Mouse (Mus musculus): ENCODE data around the gene Pdlim7. TPM values are rescaled to one million over a fixed set of nuclear protein-coding genes. Genes with fewer than 3 reads are reported as not detected.

Gene Pdlim7
- polyA plus RNA-seq, 1 experiment from 2014 or later = 155 TPM

GRCm38 (mm10) chr13:55525733-55526553 lies 12.5 kb upstream of the Pdlim7 start:
- 83% methylated on average over 16 of the region's 16 CpGs for WGBS

GRCm38 (mm10) chr13:55523951-55524600 lies 10.6 kb upstream of the Pdlim7 start:
- Histone ChIP-seq H3K36me3 (ENCODE audit: control insufficient read depth, insufficient read depth, low read length) (0 out of 2 replicates have a peak, but pooled peaks cover 1% of the 10 kb centered on the region), H3K4me2 (ENCODE audit: low read depth, severe bottlenecking) (no peak overlapping the region), H3K27ac (replicated peaks; ENCODE audit: low read depth, low read length) (no peak overlapping the region), H3K27me3 (ENCODE audit: control insufficient read depth, insufficient read depth, low read length) (no peaks in the 10 kb centered on the region), H3K4me3 (ENCODE audit: low read depth, low read length) (no peak overlapping the region), H3K4me1 (ENCODE audit: control insufficient read depth, insufficient read depth, low read length) (peaks cover 5% of the 10 kb centered on the region), H3K9me3 (ENCODE audit: control insufficient read depth, low read length) (no peaks in the 10 kb centered on the region), H3K9ac (ENCODE audit: low read length) (no peak overlapping the region)
- 93% methylated on average over 23 of the region's 23 CpGs for WGBS
- no peak for ATAC-seq (ENCODE audit: insufficient number of reproducible peaks, low FRiP score, low TSS enrichment, low read depth)
- DNase-seq (ENCODE audit: low spot score) = no peak

More at GRCm38 (mm10) chr13:55525733-55526553, 12.5 kb upstream of the Pdlim7 start:
- Histone ChIP-seq H3K27me3 (ENCODE audit: control insufficient read depth, insufficient read depth, low read length) (no peaks in the 10 kb centered on the region), H3K9ac (ENCODE audit: low read length) (no peak overlapping the region), H3K9me3 (ENCODE audit: control insufficient read depth, low read length) (no peaks in the 10 kb centered on the region), H3K27ac (replicated peaks; ENCODE audit: low read depth, low read length) (no peak overlapping the region), H3K36me3 (ENCODE audit: control insufficient read depth, insufficient read depth, low read length) (peaks cover 11% of the 10 kb centered on the region), H3K4me3 (ENCODE audit: low read depth, low read length) (no peak overlapping the region), H3K4me2 (ENCODE audit: low read depth, severe bottlenecking) (no peak overlapping the region), H3K4me1 (ENCODE audit: control insufficient read depth, insufficient read depth, low read length) (peaks cover 5% of the 10 kb centered on the region)
- DNase-seq (ENCODE audit: low spot score) = no peak
- ATAC-seq (ENCODE audit: insufficient number of reproducible peaks, low FRiP score, low TSS enrichment, low read depth) = no peak

DNA sequence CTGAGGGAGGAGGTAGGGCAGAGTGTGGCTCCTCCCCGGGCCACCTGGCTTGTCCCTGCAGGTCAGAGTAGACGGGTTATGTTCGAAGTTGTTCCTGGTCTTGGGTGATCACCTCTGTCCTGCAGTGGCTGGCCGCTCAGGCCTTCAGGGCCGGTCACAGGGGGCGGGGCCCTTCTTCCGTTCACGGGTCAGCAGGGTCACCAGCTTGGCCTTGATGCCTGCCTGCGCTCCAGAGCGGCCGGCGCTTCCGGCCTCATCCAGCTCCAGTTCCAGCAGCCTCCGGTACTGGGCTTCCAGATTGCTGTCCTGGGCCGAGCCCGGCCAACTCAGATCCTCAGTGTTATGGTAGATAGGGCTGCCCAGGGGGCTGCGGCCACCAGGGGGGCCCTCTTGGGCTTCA lies 9.8 kb upstream of the Pdlim7 start:
- Histone ChIP-seq H3K9ac (ENCODE audit: low read length) (no peak overlapping the region), H3K36me3 (ENCODE audit: control insufficient read depth, insufficient read depth, low read length) (no peaks in the 10 kb centered on the region), H3K4me1 (ENCODE audit: control insufficient read depth, insufficient read depth, low read length) (peaks cover 5% of the 10 kb centered on the region), H3K27ac (replicated peaks; ENCODE audit: low read depth, low read length) (no peak overlapping the region; the same call in 1 of the 2 replicates), H3K4me2 (ENCODE audit: low read depth, severe bottlenecking) (no peak overlapping the region), H3K4me3 (ENCODE audit: low read depth, low read length) (no peak overlapping the region), H3K9me3 (ENCODE audit: control insufficient read depth, low read length) (no peaks in the 10 kb centered on the region), H3K27me3 (ENCODE audit: control insufficient read depth, insufficient read depth, low read length) (no peaks in the 10 kb centered on the region)
- no peak for DNase-seq (ENCODE audit: low spot score)
- 58% methylated on average over 17 of the region's 17 CpGs for WGBS
- ATAC-seq (ENCODE audit: insufficient number of reproducible peaks, low FRiP score, low TSS enrichment, low read depth) = no peak

DNA sequence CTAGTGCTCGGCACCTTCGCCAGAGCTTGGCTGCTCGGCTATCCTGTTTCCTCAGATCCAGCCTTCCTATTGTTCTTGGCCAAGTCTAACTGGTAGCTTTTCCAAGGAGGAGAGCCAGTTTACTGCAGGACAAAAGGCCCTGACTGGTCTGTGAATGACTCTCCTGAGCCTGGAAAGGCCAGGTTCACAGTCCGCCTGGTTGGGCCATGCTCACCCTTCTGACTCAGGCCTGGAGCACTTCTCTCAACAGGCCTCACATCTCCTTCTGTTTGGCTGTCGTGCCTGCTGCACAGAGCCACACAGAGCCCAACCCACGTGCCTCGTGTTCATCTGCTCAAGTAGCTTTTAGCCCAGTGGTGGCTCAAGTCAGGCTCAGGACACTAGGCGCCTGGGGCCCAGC lies 9.3 kb upstream of the Pdlim7 start:
- no peak overlapping the region for H3K4me3 ChIP-seq (ENCODE audit: low read depth, low read length)
- no peaks in the 10 kb centered on the region for H3K36me3 ChIP-seq (ENCODE audit: control insufficient read depth, insufficient read depth, low read length)
- H3K9ac ChIP-seq (ENCODE audit: low read length) = no peak overlapping the region
- no peak for DNase-seq (ENCODE audit: low spot score)
- H3K27me3 ChIP-seq (ENCODE audit: control insufficient read depth, insufficient read depth, low read length) = no peaks in the 10 kb centered on the region
- H3K4me2 ChIP-seq (ENCODE audit: low read depth, severe bottlenecking) = no peak overlapping the region
- ATAC-seq (ENCODE audit: insufficient number of reproducible peaks, low FRiP score, low TSS enrichment, low read depth) = no peak
- H3K27ac ChIP-seq (replicated peaks; ENCODE audit: low read depth, low read length) = no peak overlapping the region; the same call in 1 of the 2 replicates
- 77% methylated on average over 8 of the region's 8 CpGs for WGBS
- H3K9me3 ChIP-seq (ENCODE audit: control insufficient read depth, low read length) = no peaks in the 10 kb centered on the region
- peaks cover 5% of the 10 kb centered on the region for H3K4me1 ChIP-seq (ENCODE audit: control insufficient read depth, insufficient read depth, low read length)

DNA sequence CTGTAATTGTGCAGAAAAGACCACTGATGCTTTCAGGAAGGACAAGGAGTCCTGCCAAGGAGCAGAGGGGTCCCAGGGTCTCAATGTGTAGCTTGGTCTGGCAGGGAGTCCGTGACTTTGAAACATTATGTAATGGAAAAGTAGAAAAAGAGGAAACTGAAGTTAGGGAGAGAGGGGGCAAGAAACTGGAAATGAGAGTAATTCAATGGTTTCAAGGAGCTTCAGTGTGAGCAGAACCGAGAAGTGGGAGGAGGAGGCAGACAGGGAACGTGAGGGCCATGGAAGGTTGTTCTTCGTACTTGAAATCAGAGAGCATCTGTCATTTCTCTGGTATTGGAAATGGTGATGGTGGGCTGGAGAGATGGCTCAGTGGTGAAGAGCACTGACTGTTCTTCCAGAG lies 6.1 kb upstream of the Pdlim7 start:
- ATAC-seq (ENCODE audit: insufficient number of reproducible peaks, low FRiP score, low TSS enrichment, low read depth) = no peak
- Histone ChIP-seq H3K9ac (ENCODE audit: low read length) (no peak overlapping the region), H3K27me3 (ENCODE audit: control insufficient read depth, insufficient read depth, low read length) (no peaks in the 10 kb centered on the region), H3K4me3 (ENCODE audit: low read depth, low read length) (no peak overlapping the region), H3K36me3 (ENCODE audit: control insufficient read depth, insufficient read depth, low read length) (no peaks in the 10 kb centered on the region), H3K4me1 (ENCODE audit: control insufficient read depth, insufficient read depth, low read length) (peaks cover 5% of the 10 kb centered on the region), H3K4me2 (ENCODE audit: low read depth, severe bottlenecking) (no peak overlapping the region), H3K9me3 (ENCODE audit: control insufficient read depth, low read length) (no peaks in the 10 kb centered on the region), H3K27ac (replicated peaks; ENCODE audit: low read depth, low read length) (no peak overlapping the region)
- WGBS = 77% methylated on average over 4 of the region's 4 CpGs
- DNase-seq (ENCODE audit: low spot score) = no peak

DNA sequence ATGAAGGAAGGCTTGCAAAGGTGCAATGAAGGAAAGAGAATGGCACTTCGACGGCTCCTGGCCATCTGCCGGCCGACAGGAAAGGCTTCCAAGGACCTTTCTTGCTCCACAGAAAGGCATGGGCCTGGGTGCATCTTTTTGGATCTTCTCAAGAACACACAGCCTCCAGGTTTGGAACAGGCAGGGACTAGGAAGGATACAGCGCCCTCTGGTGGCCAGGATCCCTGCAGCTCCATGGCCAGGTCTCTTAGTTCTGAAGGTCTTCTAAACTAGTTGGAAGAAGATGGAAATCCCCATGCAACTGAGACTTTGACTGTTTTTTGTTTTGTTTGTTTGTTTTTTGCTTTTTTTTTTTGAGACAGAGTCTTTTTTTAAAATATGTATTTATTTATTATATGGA lies 3.5 kb upstream of the Pdlim7 start:
- H3K9me3 ChIP-seq (ENCODE audit: control insufficient read depth, low read length) = no peaks in the 10 kb centered on the region
- ATAC-seq (ENCODE audit: insufficient number of reproducible peaks, low FRiP score, low TSS enrichment, low read depth) = no peak
- DNase-seq (ENCODE audit: low spot score) = peak; percentile 95
- no peak overlapping the region for H3K4me2 ChIP-seq (ENCODE audit: low read depth, severe bottlenecking)
- H3K4me3 ChIP-seq (ENCODE audit: low read depth, low read length) = no peak overlapping the region
- no peaks in the 10 kb centered on the region for H3K27me3 ChIP-seq (ENCODE audit: control insufficient read depth, insufficient read depth, low read length)
- no peak overlapping the region for H3K27ac ChIP-seq (replicated peaks; ENCODE audit: low read depth, low read length)
- 5% methylated on average over 5 of the region's 5 CpGs for WGBS
- H3K36me3 ChIP-seq (ENCODE audit: control insufficient read depth, insufficient read depth, low read length) = no peaks in the 10 kb centered on the region
- H3K9ac ChIP-seq (ENCODE audit: low read length) = no peak overlapping the region
- peaks cover 9% of the 10 kb centered on the region for H3K4me1 ChIP-seq (ENCODE audit: control insufficient read depth, insufficient read depth, low read length)

GRCm38 (mm10) chr13:55513828-55514227 lies 352 bp upstream of the Pdlim7 start:
- Histone ChIP-seq H3K4me3 (ENCODE audit: low read depth, low read length) (no peak overlapping the region), H3K4me1 (ENCODE audit: control insufficient read depth, insufficient read depth, low read length) (peaks cover 27% of the 10 kb centered on the region), H3K36me3 (ENCODE audit: control insufficient read depth, insufficient read depth, low read length) (peaks cover 1% of the 10 kb centered on the region; the same call in 1 of the 2 replicates), H3K27ac (replicated peaks; ENCODE audit: low read depth, low read length) (no peak overlapping the region), H3K9ac (ENCODE audit: low read length) (no peak overlapping the region), H3K27me3 (ENCODE audit: control insufficient read depth, insufficient read depth, low read length) (no peaks in the 10 kb centered on the region), H3K9me3 (ENCODE audit: control insufficient read depth, low read length) (no peaks in the 10 kb centered on the region), H3K4me2 (ENCODE audit: low read depth, severe bottlenecking) (peak overlapping the region; percentile 86)
- 32% methylated on average over 9 of the region's 9 CpGs for WGBS
- DNase-seq (ENCODE audit: low spot score) = no peak
- no peak for ATAC-seq (ENCODE audit: insufficient number of reproducible peaks, low FRiP score, low TSS enrichment, low read depth)

DNA sequence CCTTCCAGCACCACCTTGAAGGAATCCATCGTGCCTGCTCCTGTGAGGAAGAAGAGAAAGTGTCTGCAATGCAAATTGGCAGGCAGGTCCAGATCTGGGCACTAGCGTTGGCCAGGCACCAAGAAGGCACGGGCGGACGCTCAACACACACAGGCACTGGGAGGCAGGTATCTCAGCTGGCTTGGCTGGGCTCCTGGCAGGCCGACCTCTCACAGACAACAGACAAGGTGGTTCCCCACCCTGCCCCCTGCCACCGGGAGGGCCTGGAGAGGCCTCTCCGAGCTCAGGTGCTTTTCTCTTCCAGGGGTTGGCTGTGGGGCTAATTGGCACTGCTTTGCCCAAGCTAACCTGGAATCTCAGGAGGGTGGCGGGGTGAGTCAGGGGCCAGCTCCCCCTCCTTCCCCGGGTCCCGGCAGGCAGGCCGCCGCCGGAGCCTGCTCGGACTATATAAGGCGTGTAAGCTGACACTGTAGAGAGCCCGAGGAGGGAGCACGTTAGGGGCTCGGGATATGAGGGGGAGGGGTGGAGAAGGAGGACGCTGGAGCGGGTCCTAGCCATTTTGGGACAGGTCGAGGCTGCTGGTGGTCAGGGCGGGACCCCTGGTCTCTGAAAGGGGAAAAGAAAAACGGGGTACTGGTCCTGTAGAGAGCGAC lies 971 bp downstream of the Pdlim7 start:
- peak; percentile 76 for ATAC-seq (ENCODE audit: insufficient number of reproducible peaks, low FRiP score, low TSS enrichment, low read depth)
- Histone ChIP-seq H3K9ac (ENCODE audit: low read length) (peak overlapping the region; percentile 91), H3K36me3 (ENCODE audit: control insufficient read depth, insufficient read depth, low read length) (peaks cover 11% of the 10 kb centered on the region), H3K27me3 (ENCODE audit: control insufficient read depth, insufficient read depth, low read length) (no peaks in the 10 kb centered on the region), H3K4me1 (ENCODE audit: control insufficient read depth, insufficient read depth, low read length) (peaks cover 27% of the 10 kb centered on the region), H3K9me3 (ENCODE audit: control insufficient read depth, low read length) (no peaks in the 10 kb centered on the region), H3K4me2 (ENCODE audit: low read depth, severe bottlenecking) (peak overlapping the region; percentile 86), H3K4me3 (ENCODE audit: low read depth, low read length) (peak overlapping the region; percentile 96), H3K27ac (replicated peaks; ENCODE audit: low read depth, low read length) (peak overlapping the region; percentile 75)
- 1% methylated on average over 25 of the region's 25 CpGs for WGBS
- peak; percentile 86 for DNase-seq (ENCODE audit: low spot score)

Measured in limb, embryonic 11.5 days (tissue).